Mouse (Mus musculus) ES-E14 (cell line): ENCODE measurements around the gene Smco2.

Source experiments
- CHD2 ChIP-seq: IDR thresholded peaks from 2 replicates; pipeline ENCODE4 v1.6.1; 2014; ENCODE audit warnings: mild to moderate bottlenecking, low read depth, low read length, inconsistent platforms
- HCFC1 ChIP-seq: IDR thresholded peaks from 2 replicates; pipeline ENCODE4 v1.6.1; 2012; ENCODE audit warnings: low read length, inconsistent platforms, borderline replicate concordance; ENCODE audit not compliant: insufficient read depth
- MAFK ChIP-seq: IDR thresholded peaks from 2 replicates; pipeline ENCODE4 v1.6.1; 2014; ENCODE audit warnings: mild to moderate bottlenecking, low read depth, low read length, inconsistent platforms; ENCODE audit not compliant: insufficient read depth
- ZC3H11A ChIP-seq: IDR thresholded peaks from 2 replicates; pipeline ENCODE4 v1.6.1; 2012; ENCODE audit warnings: low read depth, mild to moderate bottlenecking, inconsistent platforms, low read length, borderline replicate concordance
- ZNF384 ChIP-seq: IDR thresholded peaks from 2 replicates; pipeline ENCODE4 v1.6.1; 2012; ENCODE audit warnings: low read depth, low read length, inconsistent platforms

DNA sequence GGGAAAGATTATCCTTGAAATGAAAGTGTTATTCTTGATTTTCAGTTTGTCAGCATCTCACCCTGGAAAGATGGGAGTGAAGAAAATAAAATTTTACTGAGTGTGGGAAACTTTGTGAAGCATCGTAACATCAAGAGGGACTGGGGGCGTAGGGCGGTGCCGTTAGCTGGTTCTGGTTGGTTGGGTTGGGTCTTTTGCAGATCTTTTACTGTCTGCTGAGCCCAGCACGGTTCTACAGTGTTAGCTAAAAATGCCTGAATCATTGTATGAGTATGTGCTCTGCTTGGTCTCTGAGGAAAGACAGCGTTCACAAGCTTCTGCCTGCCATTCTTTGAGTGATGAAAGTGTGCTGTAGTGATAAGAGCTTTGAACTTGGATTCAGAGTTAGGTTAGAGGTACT, 24.5 kb downstream of the Smco2 start:
- no peak for TF ChIP-seq CHD2
- no peak for TF ChIP-seq ZNF384
- TF ChIP-seq ZC3H11A = no peak
- no peak for TF ChIP-seq MAFK
- TF ChIP-seq HCFC1 = no peak
